Mouse (Mus musculus) monocyte, adult 5-6 weeks (primary cell): ENCODE results near the gene Slc7a9. TPM values are rescaled to one million over a fixed set of nuclear protein-coding genes. Genes with fewer than 3 reads are reported as not detected.

ENCODE experiments used
- ATAC-seq: fragments of 153-309, 156-312 bp; replicated peaks from 2 replicates; pipeline ENCODE4 v1.8.0; 2017; ENCODE audit warnings: mild to moderate bottlenecking; ENCODE audit not compliant: low TSS enrichment, insufficient number of reproducible peaks, severe bottlenecking, poor library complexity, low FRiP score
- total RNA-seq: library from RNA; stranded (forward); fragments of 200-1000, 200-491, 200-594 nt; gene quantifications from 3 replicates; pipeline ENCODE4 v1.2.3, GENCODE M21; 2017

Slc7a9 gene
- total RNA-seq, 1 experiment from 2014 or later: not detected

DNA sequence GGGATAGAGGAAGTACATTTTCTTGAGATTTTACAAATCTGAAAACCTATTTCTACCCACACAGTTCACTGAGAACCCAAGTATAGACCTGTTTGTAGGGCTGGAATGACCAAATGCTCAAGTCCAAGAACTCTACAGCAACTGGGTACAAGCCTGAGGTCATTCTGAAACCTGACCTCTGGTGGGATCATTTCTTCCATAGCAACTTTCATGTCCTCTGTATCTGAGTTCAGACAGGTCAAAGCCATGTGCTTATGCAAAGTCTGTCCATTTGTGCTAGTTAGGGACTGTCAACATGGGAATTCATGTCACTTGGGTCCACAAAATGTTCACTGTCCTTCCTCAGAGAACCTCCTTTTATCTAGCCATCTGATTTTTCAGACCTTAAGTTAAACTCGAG, 42.4 kb downstream of the Slc7a9 start:
- no peak for ATAC-seq

DNA sequence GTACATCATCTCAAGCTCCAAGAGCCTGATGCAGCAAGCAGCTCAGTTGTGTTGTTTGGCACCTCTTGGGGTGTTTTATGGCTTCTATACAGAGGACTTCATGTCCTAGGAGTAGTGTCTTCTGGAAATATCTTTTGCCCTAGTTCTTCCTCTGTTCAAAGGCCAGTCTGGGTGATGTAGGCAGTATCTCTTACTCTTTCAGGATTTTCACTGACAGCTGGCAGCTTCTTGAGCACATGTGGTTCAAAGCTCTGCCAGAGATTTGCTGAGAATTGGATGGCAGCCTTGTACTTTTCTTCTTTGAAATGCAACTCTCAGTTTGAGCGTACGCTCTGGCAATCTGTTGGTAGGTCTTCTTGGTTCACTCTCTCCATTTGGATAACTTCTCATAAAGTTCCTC, 48.9 kb downstream of the Slc7a9 start:
- no peak for ATAC-seq

DNA sequence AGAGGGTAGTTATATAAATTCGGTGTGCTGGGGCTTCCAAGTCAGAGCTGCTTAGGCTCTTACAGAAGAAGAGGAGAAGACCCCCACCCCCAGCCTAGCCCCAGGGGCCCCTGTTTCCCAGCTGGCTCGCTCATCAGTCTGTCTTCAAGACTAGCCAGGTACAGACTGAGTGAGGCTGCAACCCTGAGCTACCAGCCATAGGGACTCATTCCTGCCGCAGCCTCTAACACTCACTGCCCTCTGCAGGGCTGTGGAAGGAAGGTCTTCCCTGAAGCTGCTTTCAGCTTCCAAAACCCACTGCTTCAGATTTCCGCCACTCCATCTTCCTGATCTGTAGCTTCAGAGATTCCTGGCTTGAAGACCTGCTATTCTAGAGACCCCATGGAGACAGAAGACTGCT, 53.4 kb downstream of the Slc7a9 start:
- ATAC-seq: no peak

Other genes starting within 250 kb of the Slc7a9 start
- not detected in 3 replicates for gene Lrp3, start 233.3 kb upstream of the Slc7a9 start, total RNA-seq
- gene Gpatch1, start 130.4 kb upstream of the Slc7a9 start, total RNA-seq: 10.4 to 20.6 TPM (median 15.0 TPM) in 3 replicates
- 0.85 TPM in 1 of 3 replicates, not detected in the others for gene Rhpn2, start 114.6 kb upstream of the Slc7a9 start, total RNA-seq
- gene Faap24, start 52.0 kb upstream of the Slc7a9 start, total RNA-seq: 1.8 to 11.2 TPM (median 9.2 TPM) in 3 replicates
- gene Cep89, start 51.8 kb upstream of the Slc7a9 start, total RNA-seq: 10.7 to 21.7 TPM (median 11.2 TPM) in 3 replicates
- not detected in 3 replicates for gene Tdrd12, start 88.9 kb downstream of the Slc7a9 start, total RNA-seq
- gene Nudt19, start 107.5 kb downstream of the Slc7a9 start, total RNA-seq: 15.7 to 30.9 TPM (median 21.0 TPM) in 3 replicates
- 0.10 to 0.21 TPM in 2 of 3 replicates, not detected in the other for gene Rgs9bp, start 136.8 kb downstream of the Slc7a9 start, total RNA-seq
- gene Ankrd27, start 137.4 kb downstream of the Slc7a9 start, total RNA-seq: 22.5 to 37.8 TPM (median 27.3 TPM) in 3 replicates
- gene Pdcd5, start 198.7 kb downstream of the Slc7a9 start, total RNA-seq: 74.9 to 102 TPM (median 79.3 TPM) in 3 replicates